Mouse (Mus musculus) kidney, postnatal 0 days (tissue): ENCODE measurements at regions not wholly inside any gene's neighbourhood (a gene's known extent, or its start where the extent isn't known, plus 50 kb on each side); places are given as distances from the start of the nearest gene placed in this dataset.

Experiments
- ATAC-seq: fragments of 200-750 bp; cut with Nextera tagmentation; replicated peaks from 2 replicates; pipeline ENCODE4 v1.8.0; 2017; ENCODE audit warnings: low read depth, moderate number of reproducible peaks, moderate TSS enrichment, moderate library complexity; ENCODE audit not compliant: low FRiP score
- DNase-seq: peaks from one replicate; pipeline ENCODE4 v3.0.0-alpha.2; 2016; ENCODE audit warnings: low spot score
- H3K27ac ChIP-seq: fragments of 300-500 bp; sonication (generic); 2 replicates; pipeline ENCODE4 v1.5.1; 2014; ENCODE audit warnings: mild to moderate bottlenecking
- H3K27me3 ChIP-seq: fragments of 300-500 bp; sonication (generic); 2 replicates; pipeline ENCODE4 v1.6.1; 2014; ENCODE audit warnings: low read length, mixed read lengths; ENCODE audit not compliant: insufficient read depth
- H3K36me3 ChIP-seq: fragments of 300-500 bp; sonication (generic); 2 replicates; pipeline ENCODE4 v1.6.1; 2014; ENCODE audit warnings: low read length, mixed read lengths; ENCODE audit not compliant: insufficient read depth
- H3K4me1 ChIP-seq: fragments of 300-500 bp; sonication (generic); replicated peaks from 2 replicates; pipeline ENCODE4 v1.6.1; 2014; ENCODE audit warnings: antibody characterized with exemption, low read length, mixed read lengths; ENCODE audit not compliant: insufficient read depth
- H3K4me2 ChIP-seq: fragments of 300-500 bp; sonication (generic); 2 replicates; pipeline ENCODE4 v1.6.1; 2014; ENCODE audit warnings: mild to moderate bottlenecking, low read length, moderate library complexity, mixed read lengths
- H3K4me3 ChIP-seq: fragments of 300-500 bp; sonication (generic); replicated peaks from 2 replicates; pipeline ENCODE4 v1.5.1; 2014; ENCODE audit warnings: low read depth, low read length
- H3K9ac ChIP-seq: fragments of 300-500 bp; sonication (generic); 2 replicates; pipeline ENCODE4 v1.6.1; 2014; ENCODE audit warnings: low read depth, low read length
- H3K9me3 ChIP-seq: fragments of 300-500 bp; sonication (generic); replicated peaks from 2 replicates; pipeline ENCODE4 v1.6.1; 2016; ENCODE audit warnings: low read length, inconsistent platforms, mixed read lengths
- CTCF ChIP-seq: IDR thresholded peaks from 2 replicates; pipeline ENCODE4 v1.5.1; 2016; ENCODE audit warnings: antibody characterized with exemption, low read depth, mild to moderate bottlenecking, moderate library complexity
- WGBS: fragments of 180-500 bp; shearing (Covaris S2); extraction: QIAGEN DNeasy Blood & Tissue Kit; methylation state at CpG from one replicate; pipeline ENCODE4 v1.1.7; 2014; 5-methylcytosine and 5-hydroxymethylcytosine counted together

- Histone ChIP-seq H3K9ac (no peak overlapping the region), H3K27me3 (no peaks in the 10 kb centered on the region), H3K27ac (no peak overlapping the region), H3K9me3 (no peaks in the 10 kb centered on the region), H3K36me3 (no peaks in the 10 kb centered on the region), H3K4me1 (no peaks in the 10 kb centered on the region), H3K4me2 (no peak overlapping the region), H3K4me3 (no peak overlapping the region)
- TF ChIP-seq CTCF = no peak
- WGBS = 81% methylated on average over 7 of the region's 7 CpGs
- no peak for ATAC-seq
- no peak for DNase-seq
Measured at GRCm38 (mm10) chr7:65782024-65782423, 79.5 kb upstream of the Pcsk6 start.

- 26% methylated on average over 4 of the region's 4 CpGs for WGBS
- Histone ChIP-seq H3K27ac (no peak overlapping the region), H3K4me1 (no peaks in the 10 kb centered on the region), H3K4me2 (no peak overlapping the region), H3K9me3 (no peaks in the 10 kb centered on the region), H3K4me3 (no peak overlapping the region), H3K9ac (no peak overlapping the region), H3K36me3 (no peaks in the 10 kb centered on the region), H3K27me3 (no peaks in the 10 kb centered on the region)
- no peak for TF ChIP-seq CTCF
- DNase-seq (peak; percentile 24), ATAC-seq (no peak; the same call in 1 of the 2 replicates)
Measured at GRCm38 (mm10) chr7:65783773-65784172, 77.8 kb upstream of the Pcsk6 start.

GRCm38 (mm10) chr7:65786916-65787315, 74.6 kb upstream of the Pcsk6 start:
- 73% methylated on average over 2 of the region's 2 CpGs for WGBS

GRCm38 (mm10) chr7:65787849-65788248, 73.7 kb upstream of the Pcsk6 start:
- H3K4me1 ChIP-seq = no peaks in the 10 kb centered on the region
- H3K9me3 ChIP-seq = no peaks in the 10 kb centered on the region
- ATAC-seq (no peak), DNase-seq (no peak)
- H3K4me2 ChIP-seq = no peak overlapping the region
- no peak overlapping the region for H3K27ac ChIP-seq
- H3K9ac ChIP-seq = no peak overlapping the region
- H3K36me3 ChIP-seq = no peaks in the 10 kb centered on the region
- no peaks in the 10 kb centered on the region for H3K27me3 ChIP-seq
- H3K4me3 ChIP-seq = no peak overlapping the region
- TF ChIP-seq CTCF = no peak
- WGBS = 87% methylated on average over 5 of the region's 5 CpGs

More at GRCm38 (mm10) chr7:65786916-65787315, 74.6 kb upstream of the Pcsk6 start:
- TF ChIP-seq CTCF = no peak
- no peaks in the 10 kb centered on the region for H3K9me3 ChIP-seq
- H3K4me2 ChIP-seq = no peak overlapping the region
- DNase-seq (no peak), ATAC-seq (no peak)
- H3K9ac ChIP-seq = no peak overlapping the region
- no peaks in the 10 kb centered on the region for H3K4me1 ChIP-seq
- H3K4me3 ChIP-seq = no peak overlapping the region
- H3K27me3 ChIP-seq = no peaks in the 10 kb centered on the region
- no peaks in the 10 kb centered on the region for H3K36me3 ChIP-seq
- no peak overlapping the region for H3K27ac ChIP-seq

- ATAC-seq = no peak
- 55% methylated on average over 6 of the region's 6 CpGs for WGBS
- TF ChIP-seq CTCF = no peak
- Histone ChIP-seq H3K9ac (no peak overlapping the region), H3K27me3 (no peaks in the 10 kb centered on the region), H3K36me3 (no peaks in the 10 kb centered on the region), H3K4me1 (no peaks in the 10 kb centered on the region), H3K4me3 (no peak overlapping the region), H3K27ac (no peak overlapping the region), H3K4me2 (no peak overlapping the region), H3K9me3 (no peaks in the 10 kb centered on the region)
- no peak for DNase-seq
Measured at GRCm38 (mm10) chr7:65790264-65790663, 71.3 kb upstream of the Pcsk6 start.

- Histone ChIP-seq H3K36me3 (no peaks in the 10 kb centered on the region), H3K4me2 (no peak overlapping the region), H3K9ac (no peak overlapping the region), H3K27me3 (no peaks in the 10 kb centered on the region), H3K27ac (no peak overlapping the region), H3K9me3 (no peaks in the 10 kb centered on the region), H3K4me1 (no peaks in the 10 kb centered on the region), H3K4me3 (no peak overlapping the region)
- ATAC-seq (no peak), DNase-seq (no peak)
- 91% methylated on average over 10 of the region's 10 CpGs for WGBS
- TF ChIP-seq CTCF = no peak
Measured at GRCm38 (mm10) chr7:65792187-65792823, 69.2 kb upstream of the Pcsk6 start.

GRCm38 (mm10) chr7:65802306-65802705, 59.2 kb upstream of the Pcsk6 start:
- H3K4me3 ChIP-seq = no peak overlapping the region
- 86% methylated on average over 5 of the region's 5 CpGs for WGBS
- ATAC-seq (no peak), DNase-seq (no peak)
- peaks cover 4% of the 10 kb centered on the region; the same call in 1 of the 2 replicates for H3K4me1 ChIP-seq
- H3K27me3 ChIP-seq = no peaks in the 10 kb centered on the region
- no peak overlapping the region for H3K9ac ChIP-seq
- no peak for TF ChIP-seq CTCF
- H3K36me3 ChIP-seq = no peaks in the 10 kb centered on the region
- H3K4me2 ChIP-seq = no peak overlapping the region
- no peak overlapping the region for H3K27ac ChIP-seq
- no peaks in the 10 kb centered on the region for H3K9me3 ChIP-seq
